Mouse (Mus musculus): Measurements from ENCODE around the gene Fxr1. TPM values are rescaled to one million over a fixed set of nuclear protein-coding genes. Genes with fewer than 3 reads are reported as not detected.

The Fxr1 gene
- polyA plus RNA-seq, 1 experiment, result 63.2 TPM

DNA sequence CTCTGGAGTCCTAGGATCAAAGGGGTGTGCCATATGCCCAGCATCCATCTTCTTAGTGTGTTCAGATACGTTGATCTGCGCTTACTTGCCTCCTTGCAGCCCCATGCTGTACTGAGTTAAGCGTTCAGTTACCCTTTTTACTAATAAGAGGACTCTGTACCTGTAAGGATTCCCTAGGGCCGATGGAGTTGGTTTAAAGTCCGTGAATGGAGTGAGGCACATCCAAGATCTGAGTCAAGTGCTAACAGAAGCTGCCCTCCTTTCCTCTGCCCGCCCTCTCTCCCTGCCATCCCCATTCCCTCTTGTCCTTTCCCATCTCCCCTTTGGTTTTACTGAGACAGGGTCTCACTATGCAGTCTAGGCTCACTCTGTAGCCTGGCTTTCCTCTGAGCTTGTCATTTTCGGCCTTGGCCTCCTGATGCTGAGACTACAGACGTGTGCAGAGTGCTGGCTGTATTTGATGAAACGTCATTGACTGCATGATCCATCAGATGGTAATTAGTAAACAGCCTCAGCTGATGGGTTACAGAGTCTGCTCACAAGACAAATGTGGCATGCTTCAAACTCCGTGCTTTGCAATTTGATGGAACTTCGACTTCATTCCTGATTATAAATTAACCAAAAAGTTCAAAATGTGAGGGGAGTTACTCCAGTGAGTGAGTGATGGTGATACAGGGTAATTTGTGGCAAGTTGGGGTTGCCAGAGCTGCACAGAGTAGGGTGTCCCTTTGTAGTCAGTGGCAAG lies 92.4 kb downstream of the Fxr1 start:
- Histone ChIP-seq H3K4me3 (no peak overlapping the region), H3K36me3 (ENCODE audit: control insufficient read depth, insufficient read depth) (no peaks in the 10 kb centered on the region), H3K27me3 (ENCODE audit: control insufficient read depth, insufficient read depth, insufficient read length) (no peaks in the 10 kb centered on the region), H3K4me2 (ENCODE audit: low read depth) (no peak overlapping the region), H3ac (ENCODE audit: control insufficient read depth, insufficient read length) (no peak overlapping the region), H3K79me2 (ENCODE audit: control insufficient read depth, insufficient read depth) (no peaks in the 10 kb centered on the region)
- TF ChIP-seq POLR2AphosphoS2 (IDR thresholded peaks at IDR 0.05; ENCODE audit: insufficient read length, low read depth), result no peak
- no peak for TF ChIP-seq TCF12 (IDR thresholded peaks at IDR 0.05; ENCODE audit: insufficient read depth, poor library complexity, severe bottlenecking)
- no peak for TF ChIP-seq E2F4 (IDR thresholded peaks at IDR 0.05; ENCODE audit: insufficient read depth)
- no peak for TF ChIP-seq CEBPB (IDR thresholded peaks at IDR 0.05; ENCODE audit: insufficient read depth, poor library complexity, severe bottlenecking)
- TF ChIP-seq SRF (IDR thresholded peaks at IDR 0.05; ENCODE audit: control insufficient read depth, insufficient read length, low read depth), result no peak
- no peak for TF ChIP-seq MAX (IDR thresholded peaks at IDR 0.05; ENCODE audit: low read depth)
- no peak for TF ChIP-seq MYOG (IDR thresholded peaks at IDR 0.05; ENCODE audit: control insufficient read depth in 1 of 3, insufficient read depth in 1 of 3, insufficient read length in 2 of 3, low read depth in 2 of 3)
- TF ChIP-seq POLR2A (IDR thresholded peaks at IDR 0.05; ENCODE audit: insufficient read length, low read depth), result no peak
- TF ChIP-seq MYOD1 (IDR thresholded peaks at IDR 0.05; ENCODE audit: control insufficient read depth in 1 of 3, insufficient read length in 2 of 3, low read depth in 2 of 3), result no peak
- no peak for TF ChIP-seq TCF3 (IDR thresholded peaks at IDR 0.05; ENCODE audit: insufficient read length, low read depth)
- TF ChIP-seq REST (IDR thresholded peaks at IDR 0.05; ENCODE audit: insufficient read depth, insufficient read length), result no peak
- no peak for TF ChIP-seq USF1 (IDR thresholded peaks at IDR 0.05; ENCODE audit: low read depth)

DNA sequence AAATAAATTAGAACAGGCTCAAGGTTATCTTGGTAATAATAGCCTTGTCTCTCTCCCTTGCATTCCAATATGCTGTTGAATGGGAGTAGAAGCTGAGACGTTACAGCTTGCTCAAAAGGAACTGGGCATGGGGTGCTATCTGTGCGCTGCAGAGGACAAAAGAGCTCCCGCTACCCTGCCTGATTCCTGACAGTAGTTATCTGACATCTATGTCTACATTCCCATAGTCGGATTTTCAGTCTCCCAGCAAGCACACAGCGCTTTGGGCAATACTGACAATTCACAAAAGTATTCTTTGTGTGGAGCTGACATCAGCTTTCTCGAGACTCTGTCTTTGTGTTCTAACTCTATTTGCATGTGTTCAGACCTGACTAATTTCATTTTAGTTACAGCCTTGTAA lies 96.1 kb downstream of the Fxr1 start:
- Histone ChIP-seq H3ac (ENCODE audit: control insufficient read depth, insufficient read length) (no peak overlapping the region), H3K4me2 (ENCODE audit: low read depth) (no peak overlapping the region), H3K79me2 (ENCODE audit: control insufficient read depth, insufficient read depth) (no peaks in the 10 kb centered on the region), H3K36me3 (ENCODE audit: control insufficient read depth, insufficient read depth) (no peaks in the 10 kb centered on the region), H3K4me3 (no peak overlapping the region), H3K27me3 (ENCODE audit: control insufficient read depth, insufficient read depth, insufficient read length) (no peaks in the 10 kb centered on the region)
- TF ChIP-seq TCF3 (IDR thresholded peaks at IDR 0.05; ENCODE audit: insufficient read length, low read depth), result no peak
- TF ChIP-seq MYOD1 (IDR thresholded peaks at IDR 0.05; ENCODE audit: control insufficient read depth in 1 of 3, insufficient read length in 2 of 3, low read depth in 2 of 3), result no peak
- no peak for TF ChIP-seq REST (IDR thresholded peaks at IDR 0.05; ENCODE audit: insufficient read depth, insufficient read length)
- TF ChIP-seq POLR2AphosphoS2 (IDR thresholded peaks at IDR 0.05; ENCODE audit: insufficient read length, low read depth), result no peak
- TF ChIP-seq MYOG (IDR thresholded peaks at IDR 0.05; ENCODE audit: control insufficient read depth in 1 of 3, insufficient read depth in 1 of 3, insufficient read length in 2 of 3, low read depth in 2 of 3), result no peak
- no peak for TF ChIP-seq USF1 (IDR thresholded peaks at IDR 0.05; ENCODE audit: low read depth)
- TF ChIP-seq SRF (IDR thresholded peaks at IDR 0.05; ENCODE audit: control insufficient read depth, insufficient read length, low read depth), result no peak
- no peak for TF ChIP-seq E2F4 (IDR thresholded peaks at IDR 0.05; ENCODE audit: insufficient read depth)
- no peak for TF ChIP-seq CEBPB (IDR thresholded peaks at IDR 0.05; ENCODE audit: insufficient read depth, poor library complexity, severe bottlenecking)
- no peak for TF ChIP-seq POLR2A (IDR thresholded peaks at IDR 0.05; ENCODE audit: insufficient read length, low read depth)
- no peak for TF ChIP-seq TCF12 (IDR thresholded peaks at IDR 0.05; ENCODE audit: insufficient read depth, poor library complexity, severe bottlenecking)

DNA sequence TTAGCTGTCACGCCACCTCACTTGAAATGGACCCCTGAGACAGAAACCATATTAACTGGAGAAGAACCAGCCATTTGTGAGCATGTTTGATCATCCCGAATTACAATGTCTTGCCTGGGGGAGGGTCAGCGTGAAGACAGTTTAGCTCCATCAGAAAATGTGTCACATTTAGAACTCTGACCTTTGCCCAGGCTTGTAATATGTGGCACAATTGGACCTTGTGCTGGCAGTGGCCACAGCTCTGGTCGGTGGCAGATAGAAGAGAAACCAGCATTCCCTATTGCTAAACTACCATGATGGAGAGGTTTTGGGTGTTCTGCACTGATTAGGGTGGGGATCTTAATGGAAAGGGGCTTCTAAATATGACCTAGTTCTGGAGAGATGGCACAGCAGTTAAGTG lies 100.1 kb downstream of the Fxr1 start:
- no peak for TF ChIP-seq TCF12 (IDR thresholded peaks at IDR 0.05; ENCODE audit: insufficient read depth, poor library complexity, severe bottlenecking)
- TF ChIP-seq POLR2A (IDR thresholded peaks at IDR 0.05; ENCODE audit: insufficient read length, low read depth), result no peak
- TF ChIP-seq TCF3 (IDR thresholded peaks at IDR 0.05; ENCODE audit: insufficient read length, low read depth), result no peak
- TF ChIP-seq POLR2AphosphoS2 (IDR thresholded peaks at IDR 0.05; ENCODE audit: insufficient read length, low read depth), result no peak
- no peak for TF ChIP-seq SRF (IDR thresholded peaks at IDR 0.05; ENCODE audit: control insufficient read depth, insufficient read length, low read depth)
- no peak for TF ChIP-seq CEBPB (IDR thresholded peaks at IDR 0.05; ENCODE audit: insufficient read depth, poor library complexity, severe bottlenecking)
- no peak for TF ChIP-seq E2F4 (IDR thresholded peaks at IDR 0.05; ENCODE audit: insufficient read depth)
- no peak for TF ChIP-seq MYOD1 (IDR thresholded peaks at IDR 0.05; ENCODE audit: control insufficient read depth in 1 of 3, insufficient read length in 2 of 3, low read depth in 2 of 3)
- no peak for TF ChIP-seq MYOG (IDR thresholded peaks at IDR 0.05; ENCODE audit: control insufficient read depth in 1 of 3, insufficient read depth in 1 of 3, insufficient read length in 2 of 3, low read depth in 2 of 3)
- no peak for TF ChIP-seq REST (IDR thresholded peaks at IDR 0.05; ENCODE audit: insufficient read depth, insufficient read length)
- TF ChIP-seq MAX (IDR thresholded peaks at IDR 0.05; ENCODE audit: low read depth), result no peak
- no peak for TF ChIP-seq USF1 (IDR thresholded peaks at IDR 0.05; ENCODE audit: low read depth)
- H3K4me3 ChIP-seq, result no peak overlapping the region
- H3K79me2 ChIP-seq (ENCODE audit: control insufficient read depth, insufficient read depth), result no peaks in the 10 kb centered on the region
- no peaks in the 10 kb centered on the region for H3K36me3 ChIP-seq (ENCODE audit: control insufficient read depth, insufficient read depth)
- no peak overlapping the region for H3ac ChIP-seq (ENCODE audit: control insufficient read depth, insufficient read length)
- no peaks in the 10 kb centered on the region for H3K27me3 ChIP-seq (ENCODE audit: control insufficient read depth, insufficient read depth, insufficient read length)
- no peak overlapping the region for H3K4me2 ChIP-seq (ENCODE audit: low read depth)

Other genes with a start within 250 kb of the Fxr1 start
- gene Ttc14, start 220.1 kb upstream of the Fxr1 start, polyA plus RNA-seq (2012; fragmentation: generic; extraction: Trizol), result 3.2 TPM
- gene Ccdc39, start 175.6 kb upstream of the Fxr1 start, polyA plus RNA-seq (2012; fragmentation: generic; extraction: Trizol), result 0.20 TPM
- gene Dnajc19, start 61.4 kb downstream of the Fxr1 start, polyA plus RNA-seq (2012; fragmentation: generic; extraction: Trizol), result 47.7 TPM